Mouse (Mus musculus) adrenal gland, adult 18-20 months (tissue): ENCODE data around the gene Scgb1b17. TPM values are rescaled to one million over a fixed set of nuclear protein-coding genes. Genes with fewer than 3 reads are reported as not detected.
"Not testable (repeated sequence)": the region's sequence is repeated elsewhere in the genome, so short reads cannot be mapped to it uniquely, and the experiment has no call there.

Experiments
- DNase-seq, 2 experiments: peaks; one replicate each; pipeline ENCODE4 v3.0.0; 2021 to 2022; ENCODE audit warnings: low spot score in 2 of 2
- long read RNA-seq, 2 experiments: library from polyadenylated mRNA; stranded (forward); transcript quantifications; one replicate each; pipeline ENCODE4 v2.0.0; 2021
- total RNA-seq, 2 experiments: library from RNA; stranded (reverse); gene quantifications; 1 replicate in 1 of 2; 2 replicates in 1 of 2; pipeline ENCODE4 v1.2.3; 2021

The Scgb1b17 gene
- not detected for total RNA-seq
- long read RNA-seq, experiment 1, result 0 reads
- long read RNA-seq, experiment 2, result 0 reads

GRCm38 (mm10) chr7:33063149-33063548 is at the start of gene Scgb1b17:
Gene Scgb1b17, plus strand, starts transcription at chr7:33063449.
- not testable (repeated sequence) for DNase-seq

- DNase-seq, result not testable (repeated sequence)
Measured at GRCm38 (mm10) chr7:33056461-33056860, 6.8 kb upstream of the Scgb1b17 start, which contains the start of gene Scgb2b17. Gene Scgb2b17, minus strand, starts transcription at chr7:33056561.

Other genes starting within 250 kb of the Scgb1b17 start
- not detected for gene Scgb2b15, start 233.8 kb upstream of the Scgb1b17 start, total RNA-seq
- not detected for gene Scgb1b15, start 226.9 kb upstream of the Scgb1b17 start, total RNA-seq
- not detected for gene Scgb2b17, start 6.9 kb upstream of the Scgb1b17 start, total RNA-seq
- gene Scgb2b18, start 110.4 kb downstream of the Scgb1b17 start, total RNA-seq, result not detected
- gene Scgb1b18, start 122.1 kb downstream of the Scgb1b17 start, total RNA-seq, result not detected
- not detected for gene Scgb2b19, start 216.9 kb downstream of the Scgb1b17 start, total RNA-seq
- gene Scgb1b19, start 223.8 kb downstream of the Scgb1b17 start, total RNA-seq, result not detected